Mouse (Mus musculus) left cerebral cortex, postnatal 14 days (tissue): ENCODE results near the gene Nckap5. TPM values are rescaled to one million over a fixed set of nuclear protein-coding genes. Genes with fewer than 3 reads are reported as not detected.

Experiments used
- DNase-seq, 2 experiments: peaks; one replicate each; pipeline ENCODE4 v3.0.0; 2021 to 2022; ENCODE audit warnings: low spot score in 2 of 2, mixed read lengths in 1 of 2
- intact Hi-C: fragments of 180-260 bp; cut with DNase I; formaldehyde crosslinking; loops from one replicate; pipeline ENCODE4 v1.15.1; 2025
- total RNA-seq, 2 experiments: library from RNA; stranded (reverse); gene quantifications; 2 replicates each; pipeline ENCODE4 v1.2.3; 2021

Gene Nckap5
- total RNA-seq, 2 experiments from 2014 or later, result 6.6 to 8.0 TPM

- DNase-seq, result no peak
- intact Hi-C loops, result loop anchor here (5.0 kb wide), 2 partner anchors 114 to 521 kb away; no protein-coding TSS in a partner anchor
Observed at GRCm38 (mm10) chr1:125910871-125911265, 919.7 kb downstream of the Nckap5 start.

DNA sequence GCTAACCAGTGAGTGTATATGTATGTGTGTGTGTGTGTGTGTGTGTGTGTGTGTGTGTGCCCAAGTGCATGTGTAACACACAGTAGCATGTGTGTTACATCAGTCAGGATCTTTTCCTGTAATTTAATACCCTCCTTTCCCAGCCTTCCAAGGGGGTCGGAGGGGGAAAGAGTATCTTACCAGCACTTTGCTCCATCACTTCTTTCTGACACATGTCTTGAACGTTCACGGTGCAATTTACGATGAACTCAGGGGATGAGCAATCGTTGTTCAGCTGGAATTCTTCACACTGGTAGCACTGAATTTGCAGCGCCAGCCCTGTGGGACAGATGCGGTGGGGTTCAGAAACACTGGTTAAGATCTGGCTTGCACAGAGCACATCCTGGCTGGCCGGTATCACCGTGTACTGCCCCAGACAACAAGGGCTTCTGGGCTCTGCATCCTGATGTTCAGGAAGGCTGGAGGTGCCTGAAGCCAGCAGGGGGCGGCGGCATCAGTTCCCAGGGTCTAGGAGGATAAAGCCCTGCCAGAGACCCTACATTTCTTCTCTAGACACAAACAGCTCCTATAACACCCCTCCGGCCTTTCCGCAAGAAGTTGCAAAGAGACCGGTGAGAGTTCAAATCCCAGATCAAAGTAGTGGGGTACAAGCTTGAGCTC lies 920.3 kb downstream of the Nckap5 start:
- intact Hi-C loops, result loop anchor here (5.0 kb wide), 2 partner anchors 113 to 522 kb away; no protein-coding TSS in a partner anchor
- peak; percentile 8 to 31 for DNase-seq

GRCm38 (mm10) chr1:125893158-125893557 lies 937.4 kb downstream of the Nckap5 start:
- no peak for DNase-seq
- intact Hi-C loops, result no loop called here

GRCm38 (mm10) chr1:125870056-125870455 lies 960.5 kb downstream of the Nckap5 start:
- intact Hi-C loops, result no loop called here
- no peak for DNase-seq
